Mouse (Mus musculus) forebrain, embryonic 16.5 days (tissue): ENCODE measurements around the gene Rnf187. TPM values are rescaled to one million over a fixed set of nuclear protein-coding genes. Genes with fewer than 3 reads are reported as not detected.

Source experiments
- ATAC-seq: fragments of 200-750 bp; cut with Nextera tagmentation; 2 replicates; pipeline ENCODE4 v1.8.0; 2017; ENCODE audit warnings: mild to moderate bottlenecking, moderate library complexity
- H3K27ac ChIP-seq: fragments of 300-500 bp; sonication (generic); 2 replicates; pipeline ENCODE4 v1.5.1; 2014; ENCODE audit warnings: low read length, control low read depth
- H3K27me3 ChIP-seq: fragments of 300-500 bp; sonication (generic); replicated peaks from 2 replicates; pipeline ENCODE4 v1.6.1; 2014; ENCODE audit warnings: low read length; ENCODE audit not compliant: control insufficient read depth, insufficient read depth
- H3K36me3 ChIP-seq: fragments of 300-500 bp; sonication (generic); 2 replicates; pipeline ENCODE4 v1.6.1; 2014; ENCODE audit not compliant: control insufficient read depth, insufficient read depth
- H3K4me1 ChIP-seq: fragments of 300-500 bp; sonication (generic); replicated peaks from 2 replicates; pipeline ENCODE4 v1.6.1; 2014; ENCODE audit warnings: low read length; ENCODE audit not compliant: control insufficient read depth, insufficient read depth
- H3K4me2 ChIP-seq: fragments of 300-500 bp; sonication (generic); 2 replicates; pipeline ENCODE4 v1.6.1; 2014; ENCODE audit warnings: mild to moderate bottlenecking, low read length, control low read depth
- H3K4me3 ChIP-seq: fragments of 300-500 bp; sonication (generic); replicated peaks from 2 replicates; pipeline ENCODE4 v1.5.1; 2014; ENCODE audit warnings: mild to moderate bottlenecking, low read length, control low read depth
- H3K9ac ChIP-seq: fragments of 300-500 bp; sonication (generic); replicated peaks from 2 replicates; pipeline ENCODE4 v1.6.1; 2014; ENCODE audit warnings: low read depth, low read length, control low read depth
- H3K9me3 ChIP-seq: fragments of 300-500 bp; sonication (generic); 2 replicates; pipeline ENCODE4 v1.6.1; 2016; ENCODE audit warnings: low read length; ENCODE audit not compliant: control insufficient read depth
- WGBS: fragments of 180-500 bp; shearing (Covaris S2); extraction: QIAGEN DNeasy Blood & Tissue Kit; methylation state at CpG from one replicate; pipeline ENCODE4 v1.1.7; 2014; 5-methylcytosine and 5-hydroxymethylcytosine counted together
- polyA plus RNA-seq: library from polyadenylated mRNA; unstranded; fragments of >200 nt; fragmentation: Nextera tagmentation; extraction: Ambion mirVana; gene quantifications from 2 replicates; pipeline ENCODE4 v1.2.1, GENCODE M21; 2015

The Rnf187 gene
- polyA plus RNA-seq, 1 experiment from 2014 or later, result 423 TPM

GRCm38 (mm10) chr11:58916879-58917744, 21.6 kb downstream of the Rnf187 start:
- 61% methylated on average over 14 of the region's 14 CpGs for WGBS
- Histone ChIP-seq H3K27me3 (0 out of 2 replicates have a peak, but pooled peaks cover 3% of the 10 kb centered on the region), H3K9ac (no peak overlapping the region), H3K36me3 (no peaks in the 10 kb centered on the region), H3K4me3 (no peak overlapping the region), H3K4me1 (peaks cover 4% of the 10 kb centered on the region; the same call in 1 of the 2 replicates), H3K4me2 (no peak overlapping the region), H3K27ac (no peak overlapping the region), H3K9me3 (no peaks in the 10 kb centered on the region)
- no peak for ATAC-seq

DNA sequence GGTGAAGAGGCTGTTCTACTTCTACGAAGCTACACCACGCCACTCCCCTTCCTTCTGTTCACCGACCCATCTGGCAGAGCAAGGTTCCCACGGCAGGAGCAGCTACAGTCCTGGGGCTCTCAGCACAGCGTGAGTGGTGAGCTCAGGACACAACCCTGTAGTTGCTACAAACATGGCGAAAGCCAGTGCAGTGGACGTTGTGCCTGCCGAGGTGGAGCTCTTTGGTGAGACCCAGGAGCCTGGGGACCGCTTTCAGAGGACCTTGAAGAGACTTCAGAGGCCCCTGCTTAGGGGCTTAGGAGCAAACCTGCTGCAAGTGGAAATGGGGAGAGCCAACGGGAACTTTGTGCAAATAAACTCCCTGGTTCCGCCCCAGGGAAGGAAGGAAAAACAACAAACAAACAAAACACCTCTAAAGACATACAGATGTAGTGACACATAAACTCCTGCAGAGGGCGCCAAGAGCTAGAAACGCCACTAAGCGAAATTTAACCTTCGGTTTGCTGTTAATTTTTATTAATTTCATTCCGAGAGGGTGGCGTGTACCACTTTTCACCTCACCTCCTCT, 24.2 kb downstream of the Rnf187 start:
- WGBS, result 14% methylated on average over 17 of the region's 17 CpGs
- H3K27me3 ChIP-seq, result 0 out of 2 replicates have a peak, but pooled peaks cover 3% of the 10 kb centered on the region
- no peaks in the 10 kb centered on the region for H3K36me3 ChIP-seq
- peak overlapping the region; percentile 30 for H3K4me3 ChIP-seq
- H3K9ac ChIP-seq, result peak overlapping the region; percentile 38; the same call in 1 of the 2 replicates
- H3K27ac ChIP-seq, result no peak overlapping the region
- peak overlapping the region; percentile 56 for H3K4me2 ChIP-seq
- ATAC-seq, result peak; percentile 52
- peaks cover 4% of the 10 kb centered on the region; the same call in 1 of the 2 replicates for H3K4me1 ChIP-seq
- H3K9me3 ChIP-seq, result no peaks in the 10 kb centered on the region

GRCm38 (mm10) chr11:58913776-58914175, 24.9 kb downstream of the Rnf187 start:
- H3K9ac ChIP-seq, result no peak overlapping the region
- ATAC-seq, result no peak
- no peak overlapping the region for H3K27ac ChIP-seq
- 0 out of 2 replicates have a peak, but pooled peaks cover 3% of the 10 kb centered on the region for H3K27me3 ChIP-seq
- no peaks in the 10 kb centered on the region for H3K36me3 ChIP-seq
- no peak overlapping the region for H3K4me2 ChIP-seq
- no peaks in the 10 kb centered on the region for H3K9me3 ChIP-seq
- WGBS, result 89% methylated on average over 1 of the region's 1 CpGs
- H3K4me1 ChIP-seq, result peaks cover 4% of the 10 kb centered on the region; the same call in 1 of the 2 replicates
- H3K4me3 ChIP-seq, result no peak overlapping the region

DNA sequence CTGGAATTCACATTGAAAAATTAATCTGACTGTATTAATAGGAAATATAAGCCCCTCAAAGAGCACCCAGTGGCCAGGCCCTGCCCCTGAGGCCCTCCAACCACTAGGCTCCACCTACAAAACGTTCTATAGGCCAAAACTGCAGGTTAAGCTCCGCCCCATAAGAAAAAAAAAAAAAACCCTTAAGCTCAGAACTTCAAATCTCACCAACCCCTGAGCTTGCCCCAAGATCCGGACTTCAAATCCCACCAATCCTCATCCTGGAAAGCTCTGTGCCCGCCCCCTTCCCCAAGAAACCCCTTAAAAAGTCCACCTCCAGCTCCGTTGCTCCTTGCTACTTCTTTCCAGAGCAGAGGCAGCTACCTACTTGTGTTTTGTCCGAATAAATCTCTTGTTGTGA, 33.9 kb downstream of the Rnf187 start:
- Histone ChIP-seq H3K9me3 (no peaks in the 10 kb centered on the region), H3K27ac (no peak overlapping the region), H3K4me1 (peaks cover 8% of the 10 kb centered on the region), H3K27me3 (no peaks in the 10 kb centered on the region), H3K4me3 (no peak overlapping the region), H3K36me3 (no peaks in the 10 kb centered on the region), H3K4me2 (no peak overlapping the region), H3K9ac (no peak overlapping the region)
- ATAC-seq, result no peak
- WGBS, result 46% methylated on average over 6 of the region's 6 CpGs

GRCm38 (mm10) chr11:58904410-58904718, 34.4 kb downstream of the Rnf187 start:
- H3K27ac ChIP-seq, result no peak overlapping the region
- H3K4me3 ChIP-seq, result peak overlapping the region; percentile 70
- no peaks in the 10 kb centered on the region for H3K27me3 ChIP-seq
- peak overlapping the region; percentile 76 for H3K4me2 ChIP-seq
- ATAC-seq, result peak; percentile 9
- no peaks in the 10 kb centered on the region; the same call in 1 of the 2 replicates for H3K36me3 ChIP-seq
- WGBS, result 1% methylated on average over 8 of the region's 8 CpGs
- no peaks in the 10 kb centered on the region for H3K9me3 ChIP-seq
- H3K4me1 ChIP-seq, result peaks cover 8% of the 10 kb centered on the region
- 0 out of 2 replicates have a peak overlapping the region, but pooled peaks have one; percentile 36 for H3K9ac ChIP-seq

GRCm38 (mm10) chr11:58903511-58904409, 35.0 kb downstream of the Rnf187 start, which contains the start of gene Zfp39:
Gene Zfp39 (minus strand): TSS chr11:58904225.
- no peaks in the 10 kb centered on the region for H3K9me3 ChIP-seq
- peak within 1 kb of the TSS; percentile 70 for H3K4me3 ChIP-seq
- no peaks in the 10 kb centered on the region for H3K27me3 ChIP-seq
- WGBS, result under 1% methylated on average over 40 of the region's 40 CpGs
- H3K4me1 ChIP-seq, result peaks cover 8% of the 10 kb centered on the region
- peak within 1 kb of the TSS; percentile 86 for H3K4me2 ChIP-seq
- H3K27ac ChIP-seq, result peak within 1 kb of the TSS; percentile 84
- peak within 1 kb of the TSS; percentile 88 for H3K9ac ChIP-seq
- ATAC-seq, result peak; percentile 99
- no peaks in the 10 kb centered on the region; the same call in 1 of the 2 replicates for H3K36me3 ChIP-seq

DNA sequence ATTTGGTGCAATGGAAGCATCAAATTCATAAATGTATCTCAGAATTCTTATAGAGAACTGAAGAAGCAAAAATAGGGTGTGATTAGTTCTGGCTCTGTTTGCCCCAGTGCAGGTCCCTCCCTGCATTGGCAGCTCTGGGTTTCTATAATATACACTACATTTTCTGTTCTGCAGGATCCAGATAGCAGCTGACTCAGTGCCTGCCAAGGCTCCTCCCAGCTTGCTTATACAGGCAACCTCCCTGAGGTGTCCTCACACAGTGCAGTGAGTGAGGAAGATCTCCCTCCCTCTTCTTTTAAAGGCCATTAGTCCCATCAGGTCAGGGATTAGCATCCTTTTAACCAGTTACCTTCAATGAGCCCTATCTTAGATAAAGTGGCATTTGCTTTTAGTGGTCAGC, 37.6 kb downstream of the Rnf187 start:
- ATAC-seq, result no peak
- no peak overlapping the region for H3K27ac ChIP-seq
- no peak overlapping the region for H3K9ac ChIP-seq
- H3K27me3 ChIP-seq, result no peaks in the 10 kb centered on the region
- no peak overlapping the region for H3K4me3 ChIP-seq
- H3K9me3 ChIP-seq, result no peaks in the 10 kb centered on the region
- peaks cover 12% of the 10 kb centered on the region for H3K36me3 ChIP-seq
- H3K4me1 ChIP-seq, result peaks cover 8% of the 10 kb centered on the region
- no peak overlapping the region for H3K4me2 ChIP-seq

GRCm38 (mm10) chr11:58897485-58897884, 41.2 kb downstream of the Rnf187 start:
- H3K4me1 ChIP-seq, result no peaks in the 10 kb centered on the region
- ATAC-seq, result no peak
- H3K9ac ChIP-seq, result no peak overlapping the region
- H3K36me3 ChIP-seq, result peaks cover 25% of the 10 kb centered on the region
- H3K9me3 ChIP-seq, result no peaks in the 10 kb centered on the region
- H3K4me3 ChIP-seq, result no peak overlapping the region
- H3K4me2 ChIP-seq, result no peak overlapping the region
- no peaks in the 10 kb centered on the region for H3K27me3 ChIP-seq
- WGBS, result 78% methylated on average over 6 of the region's 6 CpGs
- H3K27ac ChIP-seq, result no peak overlapping the region

- no peak overlapping the region for H3K4me2 ChIP-seq
- no peak for ATAC-seq
- H3K9ac ChIP-seq, result no peak overlapping the region
- no peak overlapping the region for H3K27ac ChIP-seq
- H3K36me3 ChIP-seq, result peaks cover 48% of the 10 kb centered on the region
- H3K27me3 ChIP-seq, result no peaks in the 10 kb centered on the region
- H3K4me1 ChIP-seq, result no peaks in the 10 kb centered on the region
- no peak overlapping the region for H3K4me3 ChIP-seq
- H3K9me3 ChIP-seq, result no peaks in the 10 kb centered on the region
- 77% methylated on average over 6 of the region's 6 CpGs for WGBS
These were observed 44.3 kb downstream of the Rnf187 start for GRCm38 (mm10) chr11:58894456-58894855.
